Mouse (Mus musculus): ENCODE measurements around the gene 4921517D22Rik.

- TF ChIP-seq CTCF (IDR thresholded peaks at IDR 0.05; ENCODE audit: extremely low read depth, insufficient read length, insufficient replicate concordance, low read depth, low read length) (no peak), POLR2A (IDR thresholded peaks at IDR 0.05; ENCODE audit: low read depth, low read length) (no peak)
Measured at GRCm38 (mm10) chr13:59710230-59710629, 16.3 kb upstream of the 4921517D22Rik start, which contains the start of gene Spata31d1a.
